Mouse (Mus musculus): Measurements from ENCODE around the gene Cd3eap. TPM values are rescaled to one million over a fixed set of nuclear protein-coding genes. Genes with fewer than 3 reads are reported as not detected.

Gene Cd3eap
- total and polyA plus RNA-seq, 3 experiments: 43.9 to 49.8 TPM; not detected in 1

- H3K79me2 ChIP-seq (ENCODE audit: control insufficient read depth, insufficient read depth, low read length, poor library complexity): no peaks in the 10 kb centered on the region
- H3K27ac ChIP-seq (ENCODE audit: control insufficient read depth, low read depth, low read length): peak overlapping the region; percentile 6; the same call in 1 of the 2 replicates
- peak; percentile 53 for DNase-seq (ENCODE audit: low read depth, low spot score)
- H3K4me1 ChIP-seq (ENCODE audit: control insufficient read depth in 1 of 2, insufficient read depth in 2 of 2, low read length in 2 of 2): peaks cover 9 to 23% of the 10 kb centered on the region in 2 experiments
- peak overlapping the region; percentile 53 to 87; a peak in 3 of 4 replicates for H3K4me3 ChIP-seq (ENCODE audit: control insufficient read depth in 1 of 2, insufficient read depth in 1 of 2, low read depth in 2 of 2, low read length in 2 of 2)
- TF ChIP-seq ZNF384 (IDR thresholded peaks at IDR 0.05; ENCODE audit: low read depth, low read length) (no peak), EP300 (IDR thresholded peaks at IDR 0.05; ENCODE audit: low read depth in 1 of 2, low read length in 2 of 2) (peak in 1 of 2 experiments; percentile 38; a peak in 2 of 4 replicates), KAT2A (conservative IDR thresholded peaks at IDR 0.05; ENCODE audit: low read depth, low read length) (no peak), GABPA (IDR thresholded peaks at IDR 0.05; ENCODE audit: low read depth, low read length) (no peak), MXI1 (IDR thresholded peaks at IDR 0.05; ENCODE audit: low read depth, low read length) (no peak), GATA1 (IDR thresholded peaks at IDR 0.05; ENCODE audit: low read depth, low read length) (0 out of 2 replicates have a peak, but pooled peaks have one; percentile 16), TCF12 (IDR thresholded peaks at IDR 0.05; ENCODE audit: low read depth, low read length) (peak; percentile 65), ETS1 (IDR thresholded peaks at IDR 0.05; ENCODE audit: low read depth, low read length) (peak; percentile 76), POLR2A (IDR thresholded peaks at IDR 0.05; ENCODE audit: control insufficient read depth in 1 of 2, insufficient read depth in 1 of 2, low read depth in 1 of 2, low read length in 2 of 2, poor library complexity in 1 of 2) (no peak), TAL1 (IDR thresholded peaks at IDR 0.05; ENCODE audit: low read length) (0 out of 2 replicates have a peak, but pooled peaks have one; percentile 15), SIN3A (IDR thresholded peaks at IDR 0.05; ENCODE audit: low read length) (no peak)
- H3K9ac ChIP-seq (ENCODE audit: control insufficient read depth, low read depth, low read length, poor library complexity, severe bottlenecking): peak overlapping the region; percentile 4; the same call in 1 of the 2 replicates
- no peaks in the 10 kb centered on the region; a peak in 1 of 4 replicates for H3K27me3 ChIP-seq (ENCODE audit: control insufficient read depth in 1 of 2, insufficient read depth in 2 of 2, low read length in 2 of 2)
- peaks cover 0 to 18% of the 10 kb centered on the region in 2 experiments; a peak in 2 of 4 replicates for H3K36me3 ChIP-seq (ENCODE audit: control insufficient read depth in 1 of 2, insufficient read depth in 2 of 2, low read length in 2 of 2)
- H3K9me3 ChIP-seq (replicated peaks; ENCODE audit: insufficient read depth, low read length): no peaks in the 10 kb centered on the region
Measured at GRCm38 (mm10) chr7:19327782-19328181, 31.5 kb downstream of the Cd3eap start.

GRCm38 (mm10) chr7:19327128-19327527 lies 32.2 kb downstream of the Cd3eap start:
- TF ChIP-seq TAL1 (IDR thresholded peaks at IDR 0.05; ENCODE audit: low read length) (no peak), POLR2A (IDR thresholded peaks at IDR 0.05; ENCODE audit: control insufficient read depth in 1 of 2, insufficient read depth in 1 of 2, low read depth in 1 of 2, low read length in 2 of 2, poor library complexity in 1 of 2) (no peak), SIN3A (IDR thresholded peaks at IDR 0.05; ENCODE audit: low read length) (0 out of 2 replicates have a peak, but pooled peaks have one; percentile 13), UBTF (IDR thresholded peaks at IDR 0.05; ENCODE audit: borderline replicate concordance, insufficient read depth, low read depth, low read length) (no peak), EP300 (IDR thresholded peaks at IDR 0.05; ENCODE audit: low read depth in 1 of 2, low read length in 2 of 2) (peak in 1 of 2 experiments; percentile 9; a peak in 1 of 4 replicates), NRF1 (IDR thresholded peaks at IDR 0.05; ENCODE audit: insufficient read depth, low read depth, low read length, poor library complexity, severe bottlenecking) (no peak), ETS1 (IDR thresholded peaks at IDR 0.05; ENCODE audit: low read depth, low read length) (peak; percentile 59; the same call in 1 of the 2 replicates), TCF12 (IDR thresholded peaks at IDR 0.05; ENCODE audit: low read depth, low read length) (no peak), GABPA (IDR thresholded peaks at IDR 0.05; ENCODE audit: low read depth, low read length) (0 out of 2 replicates have a peak, but pooled peaks have one; percentile 5), GATA1 (IDR thresholded peaks at IDR 0.05; ENCODE audit: low read depth, low read length) (peak; percentile 30; the same call in 1 of the 2 replicates), E2F4 (IDR thresholded peaks at IDR 0.05; ENCODE audit: borderline replicate concordance, low read depth, low read length) (peak; percentile 47; the same call in 1 of the 2 replicates), MXI1 (IDR thresholded peaks at IDR 0.05; ENCODE audit: low read depth, low read length) (0 out of 2 replicates have a peak, but pooled peaks have one; percentile 7), JUND (IDR thresholded peaks at IDR 0.05; ENCODE audit: low read depth, low read length) (no peak)
- Histone ChIP-seq H3K4me3 (ENCODE audit: control insufficient read depth in 1 of 2, insufficient read depth in 1 of 2, low read depth in 2 of 2, low read length in 2 of 2) (peak overlapping the region; percentile 53 to 87), H3K36me3 (ENCODE audit: control insufficient read depth in 1 of 2, insufficient read depth in 2 of 2, low read length in 2 of 2) (peaks cover 0 to 15% of the 10 kb centered on the region in 2 experiments; a peak in 2 of 4 replicates), H3K79me2 (ENCODE audit: control insufficient read depth, insufficient read depth, low read length, poor library complexity) (no peaks in the 10 kb centered on the region), H3K9ac (ENCODE audit: control insufficient read depth, low read depth, low read length, poor library complexity, severe bottlenecking) (peak overlapping the region; percentile 51), H3K4me1 (ENCODE audit: control insufficient read depth in 1 of 2, insufficient read depth in 2 of 2, low read length in 2 of 2) (peaks cover 9 to 19% of the 10 kb centered on the region in 2 experiments), H3K27ac (ENCODE audit: control insufficient read depth, low read depth, low read length) (no peak overlapping the region), H3K27me3 (ENCODE audit: control insufficient read depth in 1 of 2, insufficient read depth in 2 of 2, low read length in 2 of 2) (peaks cover 0 to 2% of the 10 kb centered on the region in 2 experiments; a peak in 1 of 4 replicates), H3K9me3 (replicated peaks; ENCODE audit: insufficient read depth, low read length) (no peaks in the 10 kb centered on the region)
- DNase-seq (ENCODE audit: low read depth, low spot score): peak; percentile 90

Measured in MEL (cell line).